Mouse (Mus musculus) 3T3-L1 (cell line): ENCODE measurements at regions not wholly inside any gene's neighbourhood (a gene's known extent, or its start where the extent isn't known, plus 50 kb on each side); places are given as distances from the start of the nearest gene placed in this dataset.

Source experiments
- DNase-seq: peaks from one replicate; pipeline ENCODE4 v3.0.0-alpha.2; 2015; ENCODE audit warnings: low read depth, low spot score

- no peak for DNase-seq
Observed at GRCm38 (mm10) chr5:64732356-64732755, 70.8 kb upstream of the Klf3 start.

- no peak for DNase-seq
Observed at GRCm38 (mm10) chr5:64736985-64737384, 66.2 kb upstream of the Klf3 start.

- no peak for DNase-seq
Observed at GRCm38 (mm10) chr5:64738096-64738780, 65.0 kb upstream of the Klf3 start.

GRCm38 (mm10) chr5:64738781-64739310 is 64.3 kb upstream of the Klf3 start:
- DNase-seq: no peak

- DNase-seq: no peak
Observed at GRCm38 (mm10) chr5:64739311-64740261, 63.6 kb upstream of the Klf3 start.

GRCm38 (mm10) chr5:64744041-64744440 is 59.1 kb upstream of the Klf3 start:
- DNase-seq: no peak

- DNase-seq: no peak
Observed at GRCm38 (mm10) chr5:64744455-64744854, 58.7 kb upstream of the Klf3 start.

- DNase-seq: no peak
Observed at GRCm38 (mm10) chr5:64747461-64747860, 55.7 kb upstream of the Klf3 start.

- DNase-seq: peak; percentile 21
Observed at GRCm38 (mm10) chr5:64749415-64750166, 53.6 kb upstream of the Klf3 start.

GRCm38 (mm10) chr5:64750406-64750805 is 52.8 kb upstream of the Klf3 start:
- DNase-seq: no peak

- DNase-seq: peak; percentile 55
Observed at GRCm38 (mm10) chr5:64750976-64751656, 52.1 kb upstream of the Klf3 start.

- DNase-seq: no peak
Observed at GRCm38 (mm10) chr5:64753142-64753750, 49.9 kb upstream of the Klf3 start.
